Comparison of ENCODE assay signal across 7 mouse cellular contexts in the genomic region with DNA sequence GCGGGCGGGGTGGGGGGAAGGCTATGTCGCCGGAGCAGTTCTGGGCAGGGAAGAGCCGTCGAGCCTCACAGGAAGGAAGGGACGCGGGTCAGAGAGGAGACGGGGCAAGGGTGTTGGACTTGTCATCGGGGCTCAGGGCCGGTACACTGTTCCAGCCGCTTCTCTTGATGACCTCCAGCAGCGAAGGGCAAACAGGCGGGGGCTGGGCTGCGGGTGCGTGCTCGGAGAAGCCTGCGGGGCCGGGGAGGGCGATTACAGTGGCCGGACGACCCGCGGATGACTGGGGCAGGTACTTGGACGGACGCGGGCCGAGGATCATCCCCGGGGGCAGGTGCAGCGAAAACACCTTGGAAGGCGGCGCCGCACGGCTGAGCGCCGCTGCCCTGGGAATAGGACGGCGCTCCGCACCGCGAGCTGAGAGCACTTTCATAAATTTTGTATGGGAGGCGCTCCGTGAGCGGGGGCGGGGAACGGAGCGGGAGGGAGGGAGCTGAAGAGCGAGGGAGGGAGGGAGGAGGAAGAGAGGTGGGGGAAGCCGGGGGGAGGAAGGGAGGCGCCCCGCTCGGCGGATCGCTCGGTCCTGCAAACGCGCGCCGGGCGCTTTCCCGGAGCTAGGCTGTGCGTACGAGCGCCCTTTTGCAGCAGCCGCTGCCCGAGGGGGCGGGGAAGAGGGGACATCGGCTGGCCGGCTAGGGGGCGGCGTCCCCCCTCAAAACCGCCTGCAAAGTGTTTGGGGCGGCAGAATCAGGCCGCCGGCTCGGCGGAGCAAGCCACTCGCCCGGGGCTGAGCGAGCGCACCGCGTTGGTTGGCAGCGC. TPM values are rescaled to one million over a fixed set of nuclear protein-coding genes. Genes with fewer than 3 reads are reported as not detected.
DNase-seq lines count a peak whose midpoint lies in the region; ATAC-seq lines count a peak whose summit lies in the region.

A gene (plus strand): TSS at position 528 of the 816 bp plus-strand sequence.

- peak within 1 kb of the TSS; percentile 60 for H3K4me3 ChIP-seq in intestine, embryonic 16.5 days (ENCODE audit: low read length)
- peak within 1 kb of the TSS; percentile 61 for H3K4me3 ChIP-seq in limb, embryonic 10.5 days
- peak within 1 kb of the TSS; percentile 57 for H3K4me3 ChIP-seq in midbrain, embryonic 12.5 days

- H3K9me3 ChIP-seq in intestine, embryonic 16.5 days (ENCODE audit: control insufficient read depth, low read length) = no peaks in the 10 kb centered on the region
- H3K9me3 ChIP-seq in limb, embryonic 10.5 days (replicated peaks) = no peaks in the 10 kb centered on the region
- no peaks in the 10 kb centered on the region for H3K9me3 ChIP-seq in midbrain, embryonic 12.5 days

- peaks cover 26% of the 10 kb centered on the region for H3K4me1 ChIP-seq in intestine, embryonic 16.5 days (ENCODE audit: control insufficient read depth, insufficient read depth, low read length)
- peaks cover 62% of the 10 kb centered on the region for H3K4me1 ChIP-seq in limb, embryonic 10.5 days
- peaks cover 45% of the 10 kb centered on the region for H3K4me1 ChIP-seq in midbrain, embryonic 12.5 days

- peak within 1 kb of the TSS; percentile 60 for H3K9ac ChIP-seq in intestine, embryonic 16.5 days (ENCODE audit: low read depth, low read length)
- peak within 1 kb of the TSS; percentile 62 for H3K9ac ChIP-seq in midbrain, embryonic 12.5 days (replicated peaks)

- H3K27me3 ChIP-seq in intestine, embryonic 16.5 days (replicated peaks; ENCODE audit: control insufficient read depth, insufficient read depth, low read length) = peaks cover 36% of the 10 kb centered on the region
- peaks cover 79% of the 10 kb centered on the region for H3K27me3 ChIP-seq in limb, embryonic 10.5 days (ENCODE audit: low read depth, poor library complexity, severe bottlenecking)
- peaks cover 71% of the 10 kb centered on the region for H3K27me3 ChIP-seq in midbrain, embryonic 12.5 days
- 0 out of 2 replicates have a peak, but pooled peaks cover 2% of the 10 kb centered on the region for H3K27me3 ChIP-seq in splenic B cell, adult 2 months (ENCODE audit: control insufficient read depth, insufficient read depth, low read length, poor library complexity, severe bottlenecking)

- 1% methylated on average over 82 of the region's 84 CpGs for WGBS in intestine, embryonic 16.5 days
- under 1% methylated on average over 83 of the region's 84 CpGs for WGBS in limb, embryonic 10.5 days
- under 1% methylated on average over 84 of the region's 84 CpGs for WGBS in midbrain, embryonic 12.5 days

- peak; percentile 27 for ATAC-seq in intestine, embryonic 16.5 days
- no peak for ATAC-seq in midbrain, embryonic 12.5 days (ENCODE audit: low FRiP score, low read depth)

- no peak within 1 kb of the TSS for H3K27ac ChIP-seq in intestine, embryonic 16.5 days (ENCODE audit: low read length)
- H3K27ac ChIP-seq in limb, embryonic 10.5 days = peak within 1 kb of the TSS; percentile 75
- H3K27ac ChIP-seq in midbrain, embryonic 12.5 days (replicated peaks) = peak within 1 kb of the TSS; percentile 67

- peak; percentile 75 for DNase-seq in R1 (ENCODE audit: low read depth, low spot score)
- peak; percentile 77 for DNase-seq in cerebellum, adult 8-10 months
- DNase-seq in gonadal fat pad, adult 2 months (ENCODE audit: low read depth) = no peak
- peak; percentile 69 for DNase-seq in limb, embryonic 10.5 days (ENCODE audit: low spot score)
- DNase-seq in splenic B cell, adult 2 months (ENCODE audit: low read depth, low spot score) = peak; percentile 70

- H3K36me3 ChIP-seq in intestine, embryonic 16.5 days (ENCODE audit: control insufficient read depth, insufficient read depth, low read length) = no peaks in the 10 kb centered on the region
- no peaks in the 10 kb centered on the region for H3K36me3 ChIP-seq in limb, embryonic 10.5 days
- H3K36me3 ChIP-seq in midbrain, embryonic 12.5 days = no peaks in the 10 kb centered on the region
- no peaks in the 10 kb centered on the region for H3K36me3 ChIP-seq in splenic B cell, adult 2 months (ENCODE audit: control insufficient read depth, insufficient read depth, low read length, poor library complexity, severe bottlenecking)

- peak within 1 kb of the TSS; percentile 90 for H3K4me2 ChIP-seq in intestine, embryonic 16.5 days (ENCODE audit: low read depth, low read length)
- peak within 1 kb of the TSS; percentile 75 for H3K4me2 ChIP-seq in midbrain, embryonic 12.5 days (replicated peaks)

RNA-seq across cellular contexts. Expression of the gene that starts here (rescaled TPM):
- polyA plus RNA-seq in gonadal fat pad, adult 2 months (2012; rRNA removed) = 18.3 and 27.8 TPM in 2 replicates
- polyA plus RNA-seq in intestine, embryonic 16.5 days (2015; fragmentation: Nextera tagmentation; extraction: Ambion mirVana) = 1.5 and 1.6 TPM in 2 replicates
- polyA plus RNA-seq in limb, embryonic 10.5 days (2016; fragmentation: Nextera tagmentation; extraction: Ambion mirVana) = 0.90 and 1.3 TPM in 2 replicates
- polyA plus RNA-seq in midbrain, embryonic 12.5 days (2016; fragmentation: Nextera tagmentation; extraction: Ambion mirVana) = 9.3 and 10.2 TPM in 2 replicates
